Mouse (Mus musculus): ENCODE measurements around the gene Bhmt.

Gene Bhmt

GRCm38 (mm10) chr13:93637282-93638245 lies at the start of gene Bhmt:
TSS of gene Bhmt (minus strand) at chr13:93637961.
- no peak for DNase-seq (ENCODE audit: low read depth, low spot score)

- DNase-seq (ENCODE audit: low read depth, low spot score), result no peak
Measured at GRCm38 (mm10) chr13:93687321-93687720, 49.6 kb upstream of the Bhmt start.

- DNase-seq (ENCODE audit: low read depth, low spot score), result no peak
Measured at GRCm38 (mm10) chr13:93685226-93685625, 47.5 kb upstream of the Bhmt start.

GRCm38 (mm10) chr13:93683336-93683735 lies 45.6 kb upstream of the Bhmt start:
- DNase-seq (ENCODE audit: low read depth, low spot score), result no peak

GRCm38 (mm10) chr13:93676864-93677263 lies 39.1 kb upstream of the Bhmt start:
- no peak for DNase-seq (ENCODE audit: low read depth, low spot score)

- no peak for DNase-seq (ENCODE audit: low read depth, low spot score)
Measured at GRCm38 (mm10) chr13:93674131-93674561, 36.4 kb upstream of the Bhmt start, which contains the start of the genes Bhmt2 and Dmgdh. TSS of gene Bhmt2 (minus strand) at chr13:93674302. TSS of gene Dmgdh (plus strand) at chr13:93674433.

- DNase-seq (ENCODE audit: low read depth, low spot score), result no peak
Measured at GRCm38 (mm10) chr13:93673296-93673695, 35.5 kb upstream of the Bhmt start.

- no peak for DNase-seq (ENCODE audit: low read depth, low spot score)
Measured at GRCm38 (mm10) chr13:93672371-93672770, 34.6 kb upstream of the Bhmt start.

GRCm38 (mm10) chr13:93667586-93667985 lies 29.8 kb upstream of the Bhmt start:
- DNase-seq (ENCODE audit: low read depth, low spot score), result no peak

- no peak for DNase-seq (ENCODE audit: low read depth, low spot score)
Measured at GRCm38 (mm10) chr13:93657941-93658340, 20.2 kb upstream of the Bhmt start.

- no peak for DNase-seq (ENCODE audit: low read depth, low spot score)
Measured at GRCm38 (mm10) chr13:93653382-93653781, 15.6 kb upstream of the Bhmt start.

GRCm38 (mm10) chr13:93648387-93649130 lies 10.8 kb upstream of the Bhmt start:
- DNase-seq (ENCODE audit: low read depth, low spot score), result no peak

GRCm38 (mm10) chr13:93639636-93640035 lies 1.9 kb upstream of the Bhmt start:
- no peak for DNase-seq (ENCODE audit: low read depth, low spot score)

- no peak for DNase-seq (ENCODE audit: low read depth, low spot score)
Measured at GRCm38 (mm10) chr13:93636561-93636960, 1.2 kb downstream of the Bhmt start.

- no peak for DNase-seq (ENCODE audit: low read depth, low spot score)
Measured at GRCm38 (mm10) chr13:93632927-93633326, 4.8 kb downstream of the Bhmt start.

- no peak for DNase-seq (ENCODE audit: low read depth, low spot score)
Measured at GRCm38 (mm10) chr13:93630941-93631705, 6.6 kb downstream of the Bhmt start.

- no peak for DNase-seq (ENCODE audit: low read depth, low spot score)
Measured at GRCm38 (mm10) chr13:93628861-93629260, 8.9 kb downstream of the Bhmt start.

GRCm38 (mm10) chr13:93614361-93614948 lies 23.3 kb downstream of the Bhmt start:
- DNase-seq (ENCODE audit: low read depth, low spot score), result no peak

- no peak for DNase-seq (ENCODE audit: low read depth, low spot score)
Measured at GRCm38 (mm10) chr13:93613771-93614170, 24.0 kb downstream of the Bhmt start.

- peak; percentile 48 for DNase-seq (ENCODE audit: low read depth, low spot score)
Measured at GRCm38 (mm10) chr13:93612660-93613607, 24.8 kb downstream of the Bhmt start.
